In the genomic region with DNA sequence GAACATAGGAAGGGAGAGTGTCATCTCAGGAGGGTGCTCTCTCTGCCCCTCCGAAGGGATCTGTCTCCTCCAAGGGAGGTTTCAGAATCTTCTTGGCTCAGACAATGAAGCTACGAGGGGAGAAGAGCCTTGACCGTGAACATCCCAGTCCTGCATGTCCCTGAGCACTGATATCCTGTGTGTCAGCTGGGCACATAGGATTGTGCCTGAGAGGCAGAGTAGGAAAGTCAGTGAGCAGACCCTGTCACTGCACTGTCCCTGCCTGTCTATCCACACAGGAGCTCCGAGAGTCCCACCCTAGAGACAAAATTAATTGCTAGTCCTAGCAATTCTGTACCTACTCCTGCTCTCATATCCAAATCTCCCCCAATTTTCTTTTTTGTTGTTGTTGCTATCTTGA, we compare ENCODE assay signal across 17 mouse cellular contexts.
"Had no signal": no experiment of that assay in that cellular context is flagged by ENCODE, and none has a peak within 500 bp of the region (broad histone marks: within the 10 kb centered on the region; RNA-seq: fewer than 3 reads in every experiment).

No protein-coding gene starts in this region.

- H3K27ac ChIP-seq: lung, embryonic 15.5 days; macrophage; midbrain, embryonic 13.5 days; midbrain, embryonic 15.5 days; neural tube, embryonic 12.5 days; stomach, embryonic 15.5 days; stomach, postnatal 0 days had no signal

- H3K9me3 ChIP-seq: lung, embryonic 15.5 days; midbrain, embryonic 13.5 days; midbrain, embryonic 15.5 days; neural tube, embryonic 12.5 days; stomach, embryonic 15.5 days had no signal

- H3K4me2 ChIP-seq: midbrain, embryonic 11.5 days; midbrain, embryonic 13.5 days; midbrain, embryonic 15.5 days; neural tube, embryonic 12.5 days; stomach, embryonic 15.5 days had no signal

- DNase-seq: liver, postnatal 0 days; lung, adult 2 months; lung, postnatal 14 days; lung, postnatal 36 days; right cerebral cortex, postnatal 14 days; thymus, adult 2 months; thymus, postnatal 25 days; thymus, postnatal 4 days had no signal

- H3K27me3 ChIP-seq: lung, embryonic 15.5 days; midbrain, embryonic 13.5 days; midbrain, embryonic 15.5 days; neural tube, embryonic 12.5 days; stomach, embryonic 15.5 days had no signal

- H3K9ac ChIP-seq: liver, postnatal 0 days; lung, embryonic 15.5 days; midbrain, embryonic 13.5 days; midbrain, embryonic 15.5 days; neural tube, embryonic 12.5 days; stomach, embryonic 15.5 days had no signal

- ATAC-seq: liver, postnatal 0 days; lung, postnatal 0 days; midbrain, embryonic 13.5 days; midbrain, embryonic 15.5 days had no signal

- H3K4me3 ChIP-seq: lung, embryonic 15.5 days; midbrain, embryonic 13.5 days; midbrain, embryonic 15.5 days; neural tube, embryonic 12.5 days; stomach, embryonic 15.5 days had no signal
